Mouse (Mus musculus): Measurements from ENCODE around the gene Plxnb1. TPM values are rescaled to one million over a fixed set of nuclear protein-coding genes. Genes with fewer than 3 reads are reported as not detected.

The Plxnb1 gene
- polyA plus RNA-seq, 1 experiment from 2014 or later, result 15.8 TPM

DNA sequence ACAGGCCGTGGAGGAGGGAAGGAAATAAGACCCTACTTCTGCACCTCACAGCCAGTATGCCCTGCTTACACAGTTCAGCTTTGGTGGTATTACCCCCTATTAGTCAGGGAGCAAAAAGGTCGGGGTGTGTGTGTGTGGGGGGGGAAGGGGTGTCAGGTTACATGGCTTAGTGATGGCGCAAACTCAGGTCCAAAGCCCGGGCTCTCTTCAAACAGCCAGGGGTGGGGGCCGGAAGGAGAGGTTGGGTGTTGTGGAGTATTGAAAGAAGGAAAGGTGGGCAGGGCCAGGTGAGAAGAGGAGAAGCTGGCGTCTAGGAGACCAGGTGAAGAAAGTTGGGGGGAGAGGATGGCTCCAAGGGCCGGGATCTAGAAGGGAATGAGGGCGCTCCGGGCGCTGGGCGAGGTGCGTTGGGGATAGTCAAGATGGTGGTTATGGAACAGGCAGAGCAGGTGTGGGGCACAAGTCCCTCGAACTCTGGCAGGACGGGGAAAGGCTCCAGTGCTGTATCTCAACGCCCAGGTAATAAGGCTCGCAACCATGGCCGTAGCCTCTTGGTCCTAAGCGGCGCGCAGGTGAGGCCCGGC lies 544 bp upstream of the Plxnb1 start:
- WGBS, result 2% methylated on average over 19 of the region's 21 CpGs
- H3K4me3 ChIP-seq (ENCODE audit: low read depth, low read length), result peak overlapping the region; percentile 79
- H3K27ac ChIP-seq (ENCODE audit: low read length), result peak overlapping the region; percentile 100
- peak overlapping the region; percentile 92 for H3K9ac ChIP-seq (replicated peaks; ENCODE audit: low read depth, low read length)
- H3K9me3 ChIP-seq (ENCODE audit: control insufficient read depth, low read depth, low read length), result no peaks in the 10 kb centered on the region
- ATAC-seq (ENCODE audit: insufficient number of reproducible peaks, insufficient read depth, low FRiP score, low read depth), result peak; percentile 57
- H3K27me3 ChIP-seq (ENCODE audit: control insufficient read depth, insufficient read depth, low read length), result no peaks in the 10 kb centered on the region
- H3K4me2 ChIP-seq (replicated peaks; ENCODE audit: low read depth, low read length), result peak overlapping the region; percentile 81
- H3K36me3 ChIP-seq (ENCODE audit: control insufficient read depth, insufficient read depth, low read length), result peaks cover 12% of the 10 kb centered on the region
- peaks cover 35% of the 10 kb centered on the region for H3K4me1 ChIP-seq (ENCODE audit: control insufficient read depth, insufficient read depth, low read length)

DNA sequence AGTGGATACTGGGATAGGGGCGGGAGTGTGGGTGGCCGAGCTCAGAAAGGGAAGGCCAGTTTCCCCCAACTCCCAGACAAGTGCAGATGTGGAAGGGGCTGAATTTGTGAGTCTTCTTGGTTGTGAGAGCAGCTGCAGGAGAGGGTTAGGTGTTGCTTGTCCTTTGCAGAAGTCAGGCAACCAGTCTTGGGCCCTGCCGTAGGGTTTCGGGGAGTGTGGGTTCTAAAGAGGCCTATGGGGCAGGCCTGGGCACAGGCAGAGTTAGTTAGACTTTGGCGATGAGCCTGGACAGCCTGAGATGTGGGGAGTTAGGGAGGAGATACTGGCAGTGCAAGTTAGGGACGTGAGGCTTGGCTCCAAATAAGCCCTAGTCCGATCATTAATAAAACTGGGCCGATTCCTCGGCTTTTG lies 1.1 kb downstream of the Plxnb1 start:
- peak overlapping the region; percentile 100 for H3K27ac ChIP-seq (ENCODE audit: low read length)
- no peaks in the 10 kb centered on the region for H3K27me3 ChIP-seq (ENCODE audit: control insufficient read depth, insufficient read depth, low read length)
- WGBS, result 13% methylated on average over 9 of the region's 9 CpGs
- peak overlapping the region; percentile 79 for H3K4me3 ChIP-seq (ENCODE audit: low read depth, low read length)
- H3K9ac ChIP-seq (replicated peaks; ENCODE audit: low read depth, low read length), result peak overlapping the region; percentile 92
- H3K4me1 ChIP-seq (ENCODE audit: control insufficient read depth, insufficient read depth, low read length), result peaks cover 40% of the 10 kb centered on the region
- no peak for ATAC-seq (ENCODE audit: insufficient number of reproducible peaks, insufficient read depth, low FRiP score, low read depth)
- peaks cover 15% of the 10 kb centered on the region for H3K36me3 ChIP-seq (ENCODE audit: control insufficient read depth, insufficient read depth, low read length)
- peak overlapping the region; percentile 81 for H3K4me2 ChIP-seq (replicated peaks; ENCODE audit: low read depth, low read length)
- no peaks in the 10 kb centered on the region for H3K9me3 ChIP-seq (ENCODE audit: control insufficient read depth, low read depth, low read length)

DNA sequence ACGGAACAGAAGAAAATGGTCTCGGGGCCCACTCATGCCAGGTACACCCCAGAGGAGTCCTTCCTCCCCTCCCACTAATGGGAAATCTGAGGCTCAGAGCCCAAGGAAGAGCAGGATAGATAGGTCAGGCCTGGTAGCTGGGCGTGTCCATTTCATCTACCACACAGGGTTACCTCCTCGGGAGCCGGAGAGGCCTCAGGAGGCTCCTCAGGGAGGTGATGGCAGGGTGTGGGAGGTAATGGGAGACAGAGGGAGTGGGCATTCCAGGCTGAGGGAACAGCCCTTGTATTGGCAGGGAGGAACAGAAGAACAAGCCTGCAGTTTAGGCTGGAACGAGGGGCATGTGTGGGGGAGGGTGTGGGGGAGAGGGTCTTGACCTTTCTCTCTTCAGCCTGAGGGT lies 1.7 kb downstream of the Plxnb1 start:
- WGBS, result 15% methylated on average over 6 of the region's 6 CpGs
- no peaks in the 10 kb centered on the region for H3K9me3 ChIP-seq (ENCODE audit: control insufficient read depth, low read depth, low read length)
- peaks cover 40% of the 10 kb centered on the region for H3K4me1 ChIP-seq (ENCODE audit: control insufficient read depth, insufficient read depth, low read length)
- H3K27me3 ChIP-seq (ENCODE audit: control insufficient read depth, insufficient read depth, low read length), result no peaks in the 10 kb centered on the region
- H3K36me3 ChIP-seq (ENCODE audit: control insufficient read depth, insufficient read depth, low read length), result peaks cover 14% of the 10 kb centered on the region
- ATAC-seq (ENCODE audit: insufficient number of reproducible peaks, insufficient read depth, low FRiP score, low read depth), result no peak
- peak overlapping the region; percentile 11; the same call in 1 of the 2 replicates for H3K9ac ChIP-seq (replicated peaks; ENCODE audit: low read depth, low read length)
- peak overlapping the region; percentile 81 for H3K4me2 ChIP-seq (replicated peaks; ENCODE audit: low read depth, low read length)
- H3K27ac ChIP-seq (ENCODE audit: low read length), result peak overlapping the region; percentile 100
- peak overlapping the region; percentile 79 for H3K4me3 ChIP-seq (ENCODE audit: low read depth, low read length)

DNA sequence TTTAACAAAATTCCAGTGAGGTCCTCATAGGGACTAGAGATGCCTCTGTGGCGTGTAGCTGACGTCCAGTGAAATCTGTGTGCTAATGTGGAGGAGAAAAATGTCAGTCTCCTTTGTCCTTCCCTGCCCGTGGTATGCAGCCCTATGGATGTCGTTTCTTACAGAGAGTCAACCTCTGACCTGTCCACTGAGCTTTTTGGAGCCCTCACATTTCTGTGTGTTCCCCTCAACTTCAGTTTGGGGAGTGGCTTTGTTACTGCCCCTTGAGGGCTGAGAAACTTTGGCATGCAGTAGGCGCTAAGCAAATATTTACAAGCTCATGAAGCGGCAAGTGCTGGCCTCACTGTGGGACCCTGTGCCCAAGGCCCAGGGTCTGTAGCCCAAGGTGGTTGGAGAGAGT lies 2.1 kb downstream of the Plxnb1 start:
- Histone ChIP-seq H3K4me3 (ENCODE audit: low read depth, low read length) (peak overlapping the region; percentile 79), H3K9me3 (ENCODE audit: control insufficient read depth, low read depth, low read length) (no peaks in the 10 kb centered on the region), H3K4me2 (replicated peaks; ENCODE audit: low read depth, low read length) (peak overlapping the region; percentile 81), H3K36me3 (ENCODE audit: control insufficient read depth, insufficient read depth, low read length) (peaks cover 16% of the 10 kb centered on the region; the same call in 1 of the 2 replicates), H3K27me3 (ENCODE audit: control insufficient read depth, insufficient read depth, low read length) (no peaks in the 10 kb centered on the region), H3K9ac (replicated peaks; ENCODE audit: low read depth, low read length) (peak overlapping the region; percentile 11; the same call in 1 of the 2 replicates), H3K27ac (ENCODE audit: low read length) (peak overlapping the region; percentile 100), H3K4me1 (ENCODE audit: control insufficient read depth, insufficient read depth, low read length) (peaks cover 40% of the 10 kb centered on the region)
- no peak for ATAC-seq (ENCODE audit: insufficient number of reproducible peaks, insufficient read depth, low FRiP score, low read depth)
- WGBS, result 29% methylated on average over 6 of the region's 6 CpGs

DNA sequence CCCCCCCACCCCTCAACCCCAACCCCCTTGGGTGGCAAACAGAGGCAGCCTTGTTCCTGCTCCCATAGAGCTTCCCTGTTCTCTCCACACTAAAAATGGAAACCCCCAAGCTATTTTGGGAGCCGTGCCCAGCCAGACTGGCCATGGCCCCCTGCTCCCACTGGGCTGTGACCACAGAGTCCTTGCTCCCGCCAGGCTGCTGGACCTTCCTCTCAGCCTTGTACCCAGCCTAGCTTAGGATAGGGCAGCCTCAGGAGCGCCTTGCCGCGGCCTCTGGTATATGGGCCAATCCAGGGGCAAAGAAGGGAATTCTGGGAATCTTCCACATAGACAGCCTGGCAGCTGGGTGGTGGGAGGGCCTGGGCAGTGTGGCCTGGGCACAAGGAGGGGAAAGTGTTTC lies 2.6 kb downstream of the Plxnb1 start:
- Histone ChIP-seq H3K4me2 (replicated peaks; ENCODE audit: low read depth, low read length) (peak overlapping the region; percentile 81), H3K27me3 (ENCODE audit: control insufficient read depth, insufficient read depth, low read length) (no peaks in the 10 kb centered on the region), H3K9me3 (ENCODE audit: control insufficient read depth, low read depth, low read length) (no peaks in the 10 kb centered on the region), H3K4me3 (ENCODE audit: low read depth, low read length) (no peak overlapping the region), H3K4me1 (ENCODE audit: control insufficient read depth, insufficient read depth, low read length) (peaks cover 40% of the 10 kb centered on the region), H3K36me3 (ENCODE audit: control insufficient read depth, insufficient read depth, low read length) (peaks cover 21% of the 10 kb centered on the region; the same call in 1 of the 2 replicates), H3K9ac (replicated peaks; ENCODE audit: low read depth, low read length) (no peak overlapping the region), H3K27ac (ENCODE audit: low read length) (peak overlapping the region; percentile 100; the same call in 1 of the 2 replicates)
- no peak for ATAC-seq (ENCODE audit: insufficient number of reproducible peaks, insufficient read depth, low FRiP score, low read depth)
- 59% methylated on average over 5 of the region's 5 CpGs for WGBS

DNA sequence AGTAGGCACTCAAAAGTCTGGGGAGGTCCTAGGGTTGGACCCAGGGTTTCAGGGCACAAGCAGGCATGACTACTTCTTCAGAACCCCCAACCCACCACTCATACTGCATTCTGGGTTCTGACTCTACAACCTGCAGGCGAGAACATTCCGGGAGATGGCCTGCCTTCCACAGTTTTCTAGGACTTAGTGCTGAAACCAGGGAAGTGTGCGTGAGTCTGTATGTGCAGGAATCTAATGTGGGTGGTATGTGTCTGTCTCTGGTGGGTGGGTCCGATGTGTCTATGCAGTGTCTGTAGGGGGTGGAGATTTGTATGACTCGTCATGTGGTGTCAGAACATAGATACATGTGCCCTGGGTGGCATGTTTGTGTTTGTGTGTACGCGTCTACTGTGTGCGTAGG lies 3.2 kb downstream of the Plxnb1 start:
- no peaks in the 10 kb centered on the region for H3K9me3 ChIP-seq (ENCODE audit: control insufficient read depth, low read depth, low read length)
- no peak for ATAC-seq (ENCODE audit: insufficient number of reproducible peaks, insufficient read depth, low FRiP score, low read depth)
- H3K4me3 ChIP-seq (ENCODE audit: low read depth, low read length), result 0 out of 2 replicates have a peak overlapping the region, but pooled peaks have one; percentile 6
- peak overlapping the region; percentile 100; the same call in 1 of the 2 replicates for H3K27ac ChIP-seq (ENCODE audit: low read length)
- H3K4me1 ChIP-seq (ENCODE audit: control insufficient read depth, insufficient read depth, low read length), result peaks cover 40% of the 10 kb centered on the region
- H3K9ac ChIP-seq (replicated peaks; ENCODE audit: low read depth, low read length), result no peak overlapping the region
- H3K27me3 ChIP-seq (ENCODE audit: control insufficient read depth, insufficient read depth, low read length), result no peaks in the 10 kb centered on the region
- peaks cover 26% of the 10 kb centered on the region; the same call in 1 of the 2 replicates for H3K36me3 ChIP-seq (ENCODE audit: control insufficient read depth, insufficient read depth, low read length)
- WGBS, result 75% methylated on average over 8 of the region's 8 CpGs
- peak overlapping the region; percentile 81 for H3K4me2 ChIP-seq (replicated peaks; ENCODE audit: low read depth, low read length)

DNA sequence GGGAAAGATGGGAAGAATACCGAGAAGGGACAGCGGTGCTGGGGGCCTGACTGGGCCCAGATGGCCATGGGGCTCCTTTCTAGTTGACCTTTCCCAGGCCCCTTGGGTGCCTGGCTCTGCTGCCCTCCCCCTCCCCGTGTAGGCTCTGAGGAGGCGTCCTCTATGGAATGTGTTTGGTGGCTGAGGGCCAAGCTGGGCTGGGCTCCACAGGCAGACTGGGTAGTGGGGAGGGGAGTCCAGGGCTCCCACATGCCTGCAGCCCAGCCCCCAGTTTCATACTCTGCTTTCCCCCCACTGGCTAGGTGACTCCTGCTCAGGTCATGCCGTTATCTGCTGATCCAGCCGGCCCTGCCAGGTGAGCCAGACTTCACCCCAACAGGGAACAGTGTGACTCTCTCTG lies 3.8 kb downstream of the Plxnb1 start:
- 26% methylated on average over 6 of the region's 6 CpGs for WGBS
- no peak overlapping the region for H3K4me3 ChIP-seq (ENCODE audit: low read depth, low read length)
- peak overlapping the region; percentile 81 for H3K4me2 ChIP-seq (replicated peaks; ENCODE audit: low read depth, low read length)
- no peaks in the 10 kb centered on the region for H3K27me3 ChIP-seq (ENCODE audit: control insufficient read depth, insufficient read depth, low read length)
- no peaks in the 10 kb centered on the region for H3K9me3 ChIP-seq (ENCODE audit: control insufficient read depth, low read depth, low read length)
- peak overlapping the region; percentile 100 for H3K27ac ChIP-seq (ENCODE audit: low read length)
- H3K9ac ChIP-seq (replicated peaks; ENCODE audit: low read depth, low read length), result no peak overlapping the region; the same call in 1 of the 2 replicates
- peaks cover 29% of the 10 kb centered on the region for H3K36me3 ChIP-seq (ENCODE audit: control insufficient read depth, insufficient read depth, low read length)
- peak; percentile 33; the same call in 1 of the 2 replicates for ATAC-seq (ENCODE audit: insufficient number of reproducible peaks, insufficient read depth, low FRiP score, low read depth)
- H3K4me1 ChIP-seq (ENCODE audit: control insufficient read depth, insufficient read depth, low read length), result peaks cover 40% of the 10 kb centered on the region

DNA sequence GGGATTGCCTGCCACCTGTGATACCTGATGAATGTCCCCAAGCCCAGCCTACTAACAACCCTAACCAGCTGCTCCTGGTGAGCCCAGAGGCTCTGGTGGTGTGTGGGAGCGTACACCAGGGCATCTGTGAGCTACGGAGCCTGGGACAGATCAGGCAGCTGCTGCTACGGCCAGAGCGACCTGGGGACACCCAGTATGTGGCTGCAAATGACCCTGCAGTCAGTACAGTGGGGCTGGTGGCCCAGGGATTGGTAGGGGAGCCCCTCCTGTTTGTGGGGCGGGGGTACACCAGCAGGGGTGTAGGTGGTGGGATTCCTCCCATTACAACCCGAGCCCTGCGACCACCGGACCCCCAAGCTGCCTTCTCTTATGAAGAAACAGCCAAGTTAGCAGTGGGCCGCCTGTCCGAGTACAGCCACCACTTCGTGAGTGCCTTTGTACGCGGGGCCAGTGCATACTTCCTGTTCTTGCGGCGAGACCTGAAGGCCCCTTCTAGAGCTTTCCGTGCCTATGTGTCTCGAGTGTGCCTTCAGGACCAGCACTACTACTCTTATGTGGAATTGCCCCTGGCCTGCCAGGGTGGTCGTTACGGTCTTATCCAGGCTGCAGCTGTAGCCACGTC lies 5.2 kb downstream of the Plxnb1 start:
- no peaks in the 10 kb centered on the region for H3K9me3 ChIP-seq (ENCODE audit: control insufficient read depth, low read depth, low read length)
- H3K4me1 ChIP-seq (ENCODE audit: control insufficient read depth, insufficient read depth, low read length), result peaks cover 44% of the 10 kb centered on the region
- no peak overlapping the region for H3K4me3 ChIP-seq (ENCODE audit: low read depth, low read length)
- 91% methylated on average over 20 of the region's 20 CpGs for WGBS
- H3K36me3 ChIP-seq (ENCODE audit: control insufficient read depth, insufficient read depth, low read length), result peaks cover 40% of the 10 kb centered on the region
- no peak for ATAC-seq (ENCODE audit: insufficient number of reproducible peaks, insufficient read depth, low FRiP score, low read depth)
- no peak overlapping the region for H3K27ac ChIP-seq (ENCODE audit: low read length)
- H3K9ac ChIP-seq (replicated peaks; ENCODE audit: low read depth, low read length), result no peak overlapping the region
- no peak overlapping the region for H3K4me2 ChIP-seq (replicated peaks; ENCODE audit: low read depth, low read length)
- H3K27me3 ChIP-seq (ENCODE audit: control insufficient read depth, insufficient read depth, low read length), result no peaks in the 10 kb centered on the region

Data from stomach, embryonic 14.5 days (tissue).